Mouse (Mus musculus): Measurements from ENCODE around the gene Cdc42se1. TPM values are rescaled to one million over a fixed set of nuclear protein-coding genes. Genes with fewer than 3 reads are reported as not detected.

The Cdc42se1 gene
- total and polyA plus RNA-seq, 3 experiments: 55.3 to 128 (median 71.1) TPM

DNA sequence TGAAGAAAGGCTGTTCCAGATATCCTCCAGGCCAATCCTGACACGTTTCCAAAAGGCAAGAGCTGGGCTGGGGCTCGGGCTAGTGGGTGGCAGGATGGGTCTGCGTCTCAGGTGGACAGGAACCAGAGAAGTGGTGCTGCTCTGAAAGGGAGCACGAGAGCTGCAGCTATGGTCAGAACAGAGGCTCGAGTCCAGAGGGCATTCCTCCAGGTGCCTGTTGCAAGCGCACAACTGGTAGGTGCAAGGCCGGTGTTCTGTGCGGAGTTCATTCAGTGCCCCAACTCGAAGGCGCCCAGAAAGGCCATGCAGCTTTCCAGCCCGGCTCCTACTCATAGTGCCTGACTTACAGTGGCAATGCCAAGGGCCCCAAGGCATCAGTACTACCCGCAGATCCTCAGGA, 11.4 kb downstream of the Cdc42se1 start:
- dilution Hi-C loops (cut with MboI; ENCODE audit: extremely low pct_ligation_motif_present, extremely low pct_unique_long_range_greater_than_20kb, low sequenced_read_pairs): no loop called here
- peaks cover 0 to 3% of the 10 kb centered on the region in 2 experiments; a peak in 1 of 4 replicates for H3K4me1 ChIP-seq (ENCODE audit: control insufficient read depth in 1 of 2, insufficient read depth in 2 of 2)
- H3K4me2 ChIP-seq (ENCODE audit: insufficient read depth, low read depth, poor library complexity, severe bottlenecking): no peak overlapping the region
- H3K79me2 ChIP-seq (replicated peaks; ENCODE audit: control insufficient read depth, extremely low read depth, insufficient read depth, poor library complexity, severe bottlenecking): no peaks in the 10 kb centered on the region
- no peak for DNase-seq (ENCODE audit: extremely low read depth)
- no peaks in the 10 kb centered on the region for H3K9me3 ChIP-seq (replicated peaks; ENCODE audit: low read length)
- TF ChIP-seq POLR2AphosphoS2 (IDR thresholded peaks at IDR 0.05; ENCODE audit: low read depth, low read length): no peak
- TF ChIP-seq ZNF384 (IDR thresholded peaks at IDR 0.05; ENCODE audit: low read depth, low read length): no peak
- no peak for TF ChIP-seq NRF1 (IDR thresholded peaks at IDR 0.05; ENCODE audit: low read depth, low read length)
- TF ChIP-seq MAZ (IDR thresholded peaks at IDR 0.05; ENCODE audit: low read depth, low read length): no peak
- TF ChIP-seq SIN3A (IDR thresholded peaks at IDR 0.05; ENCODE audit: low read length): no peak
- TF ChIP-seq SMC3 (IDR thresholded peaks at IDR 0.05; ENCODE audit: low read depth, low read length): no peak
- no peak for TF ChIP-seq MAFK (IDR thresholded peaks at IDR 0.05; ENCODE audit: insufficient replicate concordance, low read length)
- TF ChIP-seq TBP (conservative IDR thresholded peaks at IDR 0.05; ENCODE audit: low read depth, low read length): no peak
- no peak for TF ChIP-seq RCOR1 (conservative IDR thresholded peaks at IDR 0.05; ENCODE audit: low read depth, low read length)
- no peak for TF ChIP-seq USF1 (IDR thresholded peaks at IDR 0.05; ENCODE audit: low read depth, low read length)
- no peak for TF ChIP-seq NELFE (IDR thresholded peaks at IDR 0.05; ENCODE audit: low read depth, low read length)
- TF ChIP-seq RAD21 (IDR thresholded peaks at IDR 0.05; ENCODE audit: low read depth, low read length): no peak
- TF ChIP-seq ZKSCAN1 (IDR thresholded peaks at IDR 0.05; ENCODE audit: borderline replicate concordance, low read depth, low read length): no peak
- TF ChIP-seq ZC3H11A (IDR thresholded peaks at IDR 0.05; ENCODE audit: low read depth, low read length): no peak
- no peak for TF ChIP-seq IRF4 (IDR thresholded peaks at IDR 0.05; ENCODE audit: low read depth, low read length)
- TF ChIP-seq CHD2 (IDR thresholded peaks at IDR 0.05; ENCODE audit: low read length): no peak
- H3K36me3 ChIP-seq (replicated peaks in 1 of 2; ENCODE audit: control insufficient read depth in 1 of 2, insufficient read depth in 1 of 2, low read length in 1 of 2): peaks cover 26 to 52% of the 10 kb centered on the region in 2 experiments
- H3K27ac ChIP-seq (ENCODE audit: insufficient read depth, low read depth): no peak overlapping the region
- in situ Hi-C loops (cut with MboI; ENCODE audit: low pct_ligation_motif_present, low pct_unique_long_range_greater_than_20kb, low sequenced_read_pairs): no loop called here
- H3K27me3 ChIP-seq (replicated peaks): no peaks in the 10 kb centered on the region
- H3K9ac ChIP-seq (ENCODE audit: insufficient read depth, low read depth): no peak overlapping the region
- no peak overlapping the region for H3K4me3 ChIP-seq (replicated peaks in 1 of 3; ENCODE audit: low read depth in 2 of 3, low read length in 2 of 3, poor library complexity in 1 of 3)

- Histone ChIP-seq H3K9me3 (replicated peaks; ENCODE audit: low read length) (no peaks in the 10 kb centered on the region), H3K9ac (ENCODE audit: insufficient read depth, low read depth) (no peak overlapping the region), H3K27ac (ENCODE audit: insufficient read depth, low read depth) (no peak overlapping the region), H3K4me3 (replicated peaks in 1 of 3; ENCODE audit: low read depth in 2 of 3, low read length in 2 of 3, poor library complexity in 1 of 3) (no peak overlapping the region), H3K4me1 (ENCODE audit: control insufficient read depth in 1 of 2, insufficient read depth in 2 of 2) (no peaks in the 10 kb centered on the region), H3K79me2 (replicated peaks; ENCODE audit: control insufficient read depth, extremely low read depth, insufficient read depth, poor library complexity, severe bottlenecking) (no peaks in the 10 kb centered on the region), H3K4me2 (ENCODE audit: insufficient read depth, low read depth, poor library complexity, severe bottlenecking) (no peak overlapping the region), H3K36me3 (replicated peaks in 1 of 2; ENCODE audit: control insufficient read depth in 1 of 2, insufficient read depth in 1 of 2, low read length in 1 of 2) (peaks cover 16 to 42% of the 10 kb centered on the region in 2 experiments), H3K27me3 (replicated peaks) (no peaks in the 10 kb centered on the region)
- in situ Hi-C loops (cut with MboI; ENCODE audit: low pct_ligation_motif_present, low pct_unique_long_range_greater_than_20kb, low sequenced_read_pairs) (no loop called here), dilution Hi-C loops (cut with MboI; ENCODE audit: extremely low pct_ligation_motif_present, extremely low pct_unique_long_range_greater_than_20kb, low sequenced_read_pairs) (no loop called here)
- TF ChIP-seq CHD1 (IDR thresholded peaks at IDR 0.05; ENCODE audit: low read depth, low read length) (no peak), MAX (IDR thresholded peaks at IDR 0.05; ENCODE audit: low read length) (no peak), CHD2 (IDR thresholded peaks at IDR 0.05; ENCODE audit: low read length) (no peak), ELF1 (IDR thresholded peaks at IDR 0.05; ENCODE audit: low read depth, low read length) (no peak), MEF2A (IDR thresholded peaks at IDR 0.05; ENCODE audit: borderline replicate concordance, low read depth, low read length) (no peak), IRF4 (IDR thresholded peaks at IDR 0.05; ENCODE audit: low read depth, low read length) (no peak), TCF12 (IDR thresholded peaks at IDR 0.05; ENCODE audit: low read depth, low read length) (no peak), E2F4 (IDR thresholded peaks at IDR 0.05; ENCODE audit: insufficient replicate concordance, low read depth, low read length) (no peak), JUND (conservative IDR thresholded peaks at IDR 0.05; ENCODE audit: low read depth, low read length) (no peak)
- no peak for DNase-seq (ENCODE audit: extremely low read depth)
Measured at GRCm38 (mm10) chr3:95240900-95241299, 12.4 kb downstream of the Cdc42se1 start.
